Mouse (Mus musculus): ENCODE measurements around the gene Adcy6. TPM values are rescaled to one million over a fixed set of nuclear protein-coding genes. Genes with fewer than 3 reads are reported as not detected.

The Adcy6 gene
- polyA plus RNA-seq, 1 experiment from 2014 or later = 9.6 TPM

DNA sequence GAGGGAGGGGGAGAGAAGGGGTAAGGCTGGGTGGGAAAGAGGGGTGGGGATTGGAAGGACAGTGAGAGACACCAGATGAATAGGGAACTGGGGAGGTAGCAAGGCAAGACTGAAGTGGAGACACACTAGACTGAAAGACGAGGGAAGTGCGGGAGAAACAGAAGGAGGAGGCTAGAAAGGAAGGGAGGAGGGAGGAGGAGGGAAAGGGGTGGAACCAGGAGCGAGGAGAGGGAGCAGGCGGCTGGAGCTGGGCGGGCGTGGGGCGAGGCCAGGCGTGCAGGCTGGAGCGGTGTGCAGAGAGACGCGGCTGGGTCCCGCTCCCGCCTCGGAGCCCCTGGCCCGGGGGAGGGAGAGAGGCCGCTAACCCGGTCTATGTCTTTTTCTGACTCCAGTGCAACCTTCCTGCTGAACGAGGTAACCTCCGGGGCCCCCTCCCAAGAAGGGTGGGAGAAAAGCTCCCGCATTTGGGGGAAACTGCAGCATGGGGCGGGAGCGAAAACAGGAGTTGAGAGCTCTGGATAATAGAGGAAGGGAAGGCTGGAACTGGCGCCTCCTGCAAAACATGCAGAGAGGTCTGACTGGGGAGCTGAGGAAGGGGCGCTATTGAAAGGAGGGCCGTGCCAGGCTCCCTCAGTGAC, 22.4 kb upstream of the Adcy6 start:
- Histone ChIP-seq H3K4me1 (ENCODE audit: control insufficient read depth, insufficient read depth, low read length) (peaks cover 52% of the 10 kb centered on the region), H3K27me3 (ENCODE audit: control insufficient read depth, insufficient read depth, low read length) (peaks cover 12% of the 10 kb centered on the region; the same call in 1 of the 2 replicates), H3K36me3 (ENCODE audit: control insufficient read depth, insufficient read depth, low read length) (no peaks in the 10 kb centered on the region), H3K9ac (replicated peaks; ENCODE audit: low read length) (peak overlapping the region; percentile 97), H3K27ac (replicated peaks; ENCODE audit: low read depth, low read length) (peak overlapping the region; percentile 99), H3K9me3 (ENCODE audit: control insufficient read depth, low read length) (no peaks in the 10 kb centered on the region), H3K4me3 (replicated peaks; ENCODE audit: low read depth, low read length) (peak overlapping the region; percentile 81), H3K4me2 (ENCODE audit: low read length) (peak overlapping the region; percentile 87)
- under 1% methylated on average over 25 of the region's 25 CpGs for WGBS
- ATAC-seq (ENCODE audit: low FRiP score, low TSS enrichment) (peak; percentile 43; the same call in 1 of the 2 replicates), DNase-seq (peak; percentile 83)

DNA sequence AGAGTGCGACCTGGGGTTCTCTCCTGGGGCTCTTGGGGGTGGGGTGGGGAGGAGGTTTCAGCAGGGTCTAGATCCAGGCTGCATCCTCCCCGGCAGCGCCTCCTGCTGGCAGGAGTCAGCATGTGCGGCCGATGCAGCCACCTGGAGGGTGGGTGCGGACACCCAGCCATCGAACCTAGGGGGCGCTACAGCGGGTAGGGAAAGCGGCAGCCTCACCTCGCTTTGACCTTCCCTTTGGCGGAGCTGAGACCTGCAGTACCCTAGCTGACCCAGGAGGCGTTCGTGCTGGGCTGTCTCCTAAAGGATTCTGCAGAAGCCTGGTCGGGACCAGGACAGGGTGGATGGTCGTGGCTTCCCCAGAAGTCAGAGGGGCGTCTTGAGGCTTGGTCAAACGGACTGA, 21.6 kb upstream of the Adcy6 start:
- Histone ChIP-seq H3K9ac (replicated peaks; ENCODE audit: low read length) (no peak overlapping the region; the same call in 1 of the 2 replicates), H3K4me3 (replicated peaks; ENCODE audit: low read depth, low read length) (peak overlapping the region; percentile 81), H3K4me2 (ENCODE audit: low read length) (peak overlapping the region; percentile 87), H3K27me3 (ENCODE audit: control insufficient read depth, insufficient read depth, low read length) (peaks cover 12% of the 10 kb centered on the region; the same call in 1 of the 2 replicates), H3K9me3 (ENCODE audit: control insufficient read depth, low read length) (no peaks in the 10 kb centered on the region), H3K36me3 (ENCODE audit: control insufficient read depth, insufficient read depth, low read length) (no peaks in the 10 kb centered on the region), H3K27ac (replicated peaks; ENCODE audit: low read depth, low read length) (peak overlapping the region; percentile 99), H3K4me1 (ENCODE audit: control insufficient read depth, insufficient read depth, low read length) (peaks cover 45% of the 10 kb centered on the region)
- DNase-seq (peak; percentile 85), ATAC-seq (ENCODE audit: low FRiP score, low TSS enrichment) (peak; percentile 10; the same call in 1 of the 2 replicates)
- under 1% methylated on average over 18 of the region's 18 CpGs for WGBS

DNA sequence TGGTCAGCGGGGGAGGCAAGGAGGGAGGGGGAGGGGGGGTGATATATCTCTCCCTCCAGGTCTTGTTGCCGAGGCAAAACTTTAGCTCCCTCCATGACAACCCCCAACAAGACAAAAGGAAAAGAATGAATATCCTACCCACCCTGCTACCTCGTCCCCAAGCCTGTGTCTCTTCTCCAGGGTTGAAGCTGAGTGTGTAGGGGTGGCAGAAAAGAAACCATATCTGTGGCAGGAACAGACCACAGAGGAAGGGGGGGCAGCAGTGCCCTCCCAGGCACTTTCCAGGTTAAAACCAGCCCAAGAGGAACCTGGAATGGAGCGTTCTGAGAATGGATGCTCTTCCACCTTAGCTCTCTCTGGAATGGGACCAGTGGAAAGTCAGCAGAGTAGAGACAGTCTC, 20.7 kb upstream of the Adcy6 start, which contains the start of gene Cacnb3:
Gene Cacnb3 (plus strand): TSS at position 301 of the 400 bp plus-strand sequence.
- Histone ChIP-seq H3K27ac (replicated peaks; ENCODE audit: low read depth, low read length) (peak within 1 kb of the TSS; percentile 99), H3K27me3 (ENCODE audit: control insufficient read depth, insufficient read depth, low read length) (peaks cover 12% of the 10 kb centered on the region; the same call in 1 of the 2 replicates), H3K4me1 (ENCODE audit: control insufficient read depth, insufficient read depth, low read length) (peaks cover 36% of the 10 kb centered on the region), H3K36me3 (ENCODE audit: control insufficient read depth, insufficient read depth, low read length) (no peaks in the 10 kb centered on the region), H3K4me2 (ENCODE audit: low read length) (peak within 1 kb of the TSS; percentile 87), H3K9me3 (ENCODE audit: control insufficient read depth, low read length) (no peaks in the 10 kb centered on the region), H3K9ac (replicated peaks; ENCODE audit: low read length) (no peak within 1 kb of the TSS), H3K4me3 (replicated peaks; ENCODE audit: low read depth, low read length) (peak within 1 kb of the TSS; percentile 81)
- no peak for ATAC-seq (ENCODE audit: low FRiP score, low TSS enrichment)
- no peak for DNase-seq
- WGBS = 42% methylated on average over 4 of the region's 4 CpGs

DNA sequence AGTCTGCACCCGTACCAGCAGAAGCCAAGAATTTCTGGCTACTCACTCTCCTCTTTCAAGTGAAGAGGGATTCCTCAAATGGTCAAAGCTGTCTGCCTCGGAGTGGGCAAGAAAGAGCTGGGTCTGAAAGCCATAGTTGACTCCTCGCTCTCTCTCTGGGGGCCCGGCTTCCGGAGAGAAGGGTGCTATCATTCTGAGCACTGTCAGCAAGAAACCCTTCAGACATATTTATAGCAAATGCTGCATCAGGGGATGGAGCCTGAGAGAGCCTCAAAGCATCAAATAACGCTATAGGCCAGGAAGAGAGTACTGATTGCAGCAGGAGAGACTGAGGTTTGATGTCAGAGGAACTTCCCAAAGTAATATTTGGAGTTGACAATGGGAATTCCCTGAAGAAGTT, 19.6 kb upstream of the Adcy6 start:
- Histone ChIP-seq H3K27ac (replicated peaks; ENCODE audit: low read depth, low read length) (peak overlapping the region; percentile 73; the same call in 1 of the 2 replicates), H3K4me3 (replicated peaks; ENCODE audit: low read depth, low read length) (no peak overlapping the region), H3K4me2 (ENCODE audit: low read length) (no peak overlapping the region; the same call in 1 of the 2 replicates), H3K36me3 (ENCODE audit: control insufficient read depth, insufficient read depth, low read length) (no peaks in the 10 kb centered on the region), H3K9ac (replicated peaks; ENCODE audit: low read length) (peak overlapping the region; percentile 13; the same call in 1 of the 2 replicates), H3K9me3 (ENCODE audit: control insufficient read depth, low read length) (no peaks in the 10 kb centered on the region), H3K4me1 (ENCODE audit: control insufficient read depth, insufficient read depth, low read length) (peaks cover 34% of the 10 kb centered on the region), H3K27me3 (ENCODE audit: control insufficient read depth, insufficient read depth, low read length) (peaks cover 12% of the 10 kb centered on the region; the same call in 1 of the 2 replicates)
- ATAC-seq (ENCODE audit: low FRiP score, low TSS enrichment) (no peak), DNase-seq (no peak)
- 65% methylated on average over 6 of the region's 6 CpGs for WGBS

DNA sequence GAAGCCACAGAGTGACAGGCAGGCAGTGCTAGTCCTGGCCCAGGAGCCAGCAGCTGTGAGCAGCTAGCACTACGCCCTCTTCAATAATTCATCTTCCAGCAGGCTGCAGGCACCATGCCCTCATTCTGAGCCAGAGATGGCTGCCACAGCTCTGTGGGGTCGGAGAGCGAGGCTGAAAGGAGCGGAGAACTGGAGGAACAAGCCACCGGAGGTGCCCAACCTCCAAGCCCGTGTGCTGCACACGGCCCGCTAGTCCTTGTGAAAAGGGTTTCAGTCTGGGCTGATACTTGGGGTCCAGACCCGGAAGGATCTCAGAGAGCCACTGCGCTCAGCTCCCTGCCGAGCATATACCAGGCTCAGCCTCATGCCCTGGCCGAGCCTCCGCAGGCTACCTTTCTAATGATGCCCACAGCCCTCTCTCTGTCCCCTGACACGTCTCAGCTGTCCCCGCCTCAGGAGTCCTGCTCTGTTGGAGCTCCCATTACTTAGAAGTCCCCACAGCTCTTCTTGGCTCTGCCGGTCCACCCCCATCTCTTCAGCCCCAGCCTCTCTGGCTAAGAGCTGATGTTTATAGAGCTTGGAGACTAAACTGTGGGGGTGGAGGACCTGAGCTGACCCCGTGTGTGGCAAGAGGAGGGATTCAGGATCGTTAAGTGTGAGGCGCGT, 18.8 kb upstream of the Adcy6 start:
- Histone ChIP-seq H3K27ac (replicated peaks; ENCODE audit: low read depth, low read length) (peak overlapping the region; percentile 73), H3K27me3 (ENCODE audit: control insufficient read depth, insufficient read depth, low read length) (peaks cover 12% of the 10 kb centered on the region; the same call in 1 of the 2 replicates), H3K9me3 (ENCODE audit: control insufficient read depth, low read length) (no peaks in the 10 kb centered on the region), H3K4me2 (ENCODE audit: low read length) (peak overlapping the region; percentile 47), H3K4me3 (replicated peaks; ENCODE audit: low read depth, low read length) (peak overlapping the region; percentile 12), H3K4me1 (ENCODE audit: control insufficient read depth, insufficient read depth, low read length) (peaks cover 34% of the 10 kb centered on the region), H3K9ac (replicated peaks; ENCODE audit: low read length) (peak overlapping the region; percentile 13), H3K36me3 (ENCODE audit: control insufficient read depth, insufficient read depth, low read length) (no peaks in the 10 kb centered on the region)
- WGBS = 5% methylated on average over 20 of the region's 20 CpGs
- DNase-seq (peak; percentile 78), ATAC-seq (ENCODE audit: low FRiP score, low TSS enrichment) (no peak)

DNA sequence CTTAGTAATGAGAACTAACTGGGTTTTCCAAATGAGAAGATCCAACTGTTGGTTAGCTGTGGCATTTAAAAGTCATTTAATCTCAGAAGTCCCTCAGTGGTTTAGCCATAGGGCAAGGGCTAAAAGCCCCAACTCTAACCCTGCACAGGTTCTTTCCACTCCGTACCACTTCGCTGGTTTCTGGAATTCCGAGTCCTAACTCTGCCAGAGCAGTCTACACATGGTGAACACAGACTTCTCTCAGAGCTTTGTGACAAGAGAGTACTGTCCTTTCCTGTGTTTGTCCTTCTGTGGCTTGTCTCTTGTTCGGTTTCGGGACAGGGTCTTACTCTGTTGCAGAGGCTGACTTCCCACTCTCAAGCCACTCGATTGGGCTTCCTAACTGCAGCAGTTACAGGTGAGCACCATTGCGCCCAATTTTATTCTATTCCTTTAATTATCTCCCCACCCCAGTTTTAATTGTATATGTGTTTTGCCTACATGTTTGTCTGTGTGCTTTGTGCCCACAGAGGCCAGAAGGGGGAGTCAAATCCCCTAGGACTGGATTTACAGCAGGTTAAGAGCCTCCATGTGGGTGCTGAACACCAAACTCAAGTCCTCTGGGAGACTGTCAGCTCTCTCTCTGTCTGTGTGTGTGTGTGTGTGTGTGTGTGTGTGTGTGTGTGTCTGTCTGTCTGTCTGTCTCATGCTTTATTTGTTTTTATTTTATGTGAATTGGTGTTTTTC, 16.8 kb upstream of the Adcy6 start:
- ATAC-seq (ENCODE audit: low FRiP score, low TSS enrichment) = no peak
- Histone ChIP-seq H3K4me1 (ENCODE audit: control insufficient read depth, insufficient read depth, low read length) (peaks cover 17% of the 10 kb centered on the region), H3K27me3 (ENCODE audit: control insufficient read depth, insufficient read depth, low read length) (peaks cover 12% of the 10 kb centered on the region; the same call in 1 of the 2 replicates), H3K4me2 (ENCODE audit: low read length) (no peak overlapping the region), H3K9ac (replicated peaks; ENCODE audit: low read length) (no peak overlapping the region), H3K9me3 (ENCODE audit: control insufficient read depth, low read length) (no peaks in the 10 kb centered on the region), H3K27ac (replicated peaks; ENCODE audit: low read depth, low read length) (no peak overlapping the region), H3K36me3 (ENCODE audit: control insufficient read depth, insufficient read depth, low read length) (no peaks in the 10 kb centered on the region), H3K4me3 (replicated peaks; ENCODE audit: low read depth, low read length) (no peak overlapping the region)
- no peak for DNase-seq
- 67% methylated on average over 7 of the region's 7 CpGs for WGBS

DNA sequence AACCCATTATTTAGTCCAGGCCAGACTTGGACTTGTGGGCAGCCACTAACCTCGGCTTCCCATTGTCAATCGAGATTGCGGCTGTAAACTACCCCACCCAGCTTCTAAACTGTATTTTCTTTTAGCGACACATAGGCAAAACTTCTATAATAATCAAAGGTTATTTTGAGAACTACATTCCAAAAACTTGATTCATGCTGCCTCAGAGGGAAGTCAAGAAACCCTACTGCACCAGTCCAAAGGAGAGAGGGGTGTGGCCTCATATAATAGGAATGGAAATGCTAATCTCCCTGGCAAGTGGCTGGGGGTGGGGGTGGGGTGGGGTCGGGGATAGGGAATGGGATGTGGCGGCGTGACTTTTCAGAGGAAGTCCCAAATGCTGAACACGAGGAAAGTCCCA, 16.2 kb upstream of the Adcy6 start:
- H3K27me3 ChIP-seq (ENCODE audit: control insufficient read depth, insufficient read depth, low read length) = peaks cover 12% of the 10 kb centered on the region; the same call in 1 of the 2 replicates
- no peaks in the 10 kb centered on the region for H3K9me3 ChIP-seq (ENCODE audit: control insufficient read depth, low read length)
- ATAC-seq (ENCODE audit: low FRiP score, low TSS enrichment) (no peak), DNase-seq (no peak)
- no peak overlapping the region for H3K4me3 ChIP-seq (replicated peaks; ENCODE audit: low read depth, low read length)
- H3K4me2 ChIP-seq (ENCODE audit: low read length) = no peak overlapping the region
- peaks cover 12% of the 10 kb centered on the region for H3K4me1 ChIP-seq (ENCODE audit: control insufficient read depth, insufficient read depth, low read length)
- no peak overlapping the region for H3K9ac ChIP-seq (replicated peaks; ENCODE audit: low read length)
- 20% methylated on average over 8 of the region's 8 CpGs for WGBS
- H3K36me3 ChIP-seq (ENCODE audit: control insufficient read depth, insufficient read depth, low read length) = no peaks in the 10 kb centered on the region
- no peak overlapping the region for H3K27ac ChIP-seq (replicated peaks; ENCODE audit: low read depth, low read length)

DNA sequence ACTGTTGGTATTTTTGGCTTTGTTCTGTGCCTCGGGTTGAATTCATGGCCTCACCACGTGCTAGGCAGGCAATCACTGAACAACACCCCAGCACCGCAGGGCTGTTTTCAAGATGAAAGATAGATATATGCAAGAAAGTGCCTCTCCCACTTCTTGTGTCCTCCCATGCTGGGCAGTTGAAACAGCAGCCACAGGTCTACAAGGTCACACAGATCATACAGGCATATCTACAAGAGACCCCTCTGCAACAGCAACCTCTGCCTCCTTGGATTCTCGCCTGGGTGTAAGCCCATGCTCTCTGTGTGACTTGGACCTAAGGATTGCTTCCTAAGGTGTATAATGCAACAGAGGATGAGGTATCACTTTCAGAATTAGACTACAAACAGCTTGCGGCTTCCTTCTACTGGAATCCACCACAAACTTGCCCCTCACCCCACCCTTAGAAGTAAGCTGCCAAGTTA, 13.5 kb upstream of the Adcy6 start:
- no peak overlapping the region for H3K4me3 ChIP-seq (replicated peaks; ENCODE audit: low read depth, low read length)
- DNase-seq (no peak), ATAC-seq (ENCODE audit: low FRiP score, low TSS enrichment) (no peak)
- H3K27ac ChIP-seq (replicated peaks; ENCODE audit: low read depth, low read length) = no peak overlapping the region
- 56% methylated on average over 5 of the region's 5 CpGs for WGBS
- H3K36me3 ChIP-seq (ENCODE audit: control insufficient read depth, insufficient read depth, low read length) = no peaks in the 10 kb centered on the region
- no peaks in the 10 kb centered on the region for H3K27me3 ChIP-seq (ENCODE audit: control insufficient read depth, insufficient read depth, low read length)
- no peak overlapping the region for H3K9ac ChIP-seq (replicated peaks; ENCODE audit: low read length)
- H3K9me3 ChIP-seq (ENCODE audit: control insufficient read depth, low read length) = no peaks in the 10 kb centered on the region
- H3K4me1 ChIP-seq (ENCODE audit: control insufficient read depth, insufficient read depth, low read length) = peaks cover 3% of the 10 kb centered on the region; the same call in 1 of the 2 replicates
- H3K4me2 ChIP-seq (ENCODE audit: low read length) = no peak overlapping the region
